Comparison of ENCODE assay signal across 17 mouse cellular contexts in the genomic region with DNA sequence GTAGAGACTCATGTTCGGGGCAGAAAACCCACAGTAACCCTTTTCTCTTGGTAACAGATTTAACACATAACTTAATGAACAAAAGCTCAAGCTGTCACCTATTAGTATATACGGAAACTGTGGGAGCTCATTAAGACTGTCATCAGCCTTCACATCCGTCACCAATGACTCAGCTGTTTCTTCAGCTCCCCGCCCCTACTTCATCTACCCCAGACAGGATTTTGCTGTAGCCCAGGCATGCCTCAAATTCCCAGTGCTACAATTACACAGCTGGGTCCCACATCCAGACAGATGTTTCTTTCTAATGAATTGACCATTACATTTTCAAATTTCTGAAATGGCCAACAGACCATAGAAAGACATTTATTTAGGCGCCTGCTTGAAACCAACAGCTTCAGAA. TPM values are rescaled to one million over a fixed set of nuclear protein-coding genes. Genes with fewer than 3 reads are reported as not detected.
DNase-seq lines count a peak whose midpoint lies in the region; ATAC-seq and TF ChIP-seq lines count a peak whose summit lies in the region.
"Had no signal": no experiment of that assay in that cellular context is flagged by ENCODE, and none has a peak within 500 bp of the region (broad histone marks: within the 10 kb centered on the region; RNA-seq: fewer than 3 reads in every experiment).

No protein-coding gene starts in this region.

- no peak for ATAC-seq in neural tube, embryonic 11.5 days (ENCODE audit: insufficient read depth, low FRiP score, low TSS enrichment)
- peak; percentile 68; the same call in 1 of the 2 replicates for ATAC-seq in liver, embryonic 11.5 days (replicated peaks; ENCODE audit: low FRiP score)
- no peak for ATAC-seq in intestine, embryonic 15.5 days

- H3K4me3 ChIP-seq in neural tube, embryonic 11.5 days (ENCODE audit: low read depth, low read length): no peak overlapping the region
- H3K4me3 ChIP-seq in liver, embryonic 11.5 days (ENCODE audit: low read depth, low read length): no peak overlapping the region
- no peak overlapping the region for H3K4me3 ChIP-seq in layer of hippocampus, adult 2 months
- no peak overlapping the region for H3K4me3 ChIP-seq in intestine, embryonic 15.5 days (replicated peaks)
- H3K4me3 ChIP-seq: left cerebral cortex, adult 2 months; limb, embryonic 15.5 days had no signal

- H3K9me3 ChIP-seq in neural tube, embryonic 11.5 days (ENCODE audit: control insufficient read depth, low read length): no peaks in the 10 kb centered on the region
- H3K9me3 ChIP-seq in liver, embryonic 11.5 days (ENCODE audit: control insufficient read depth, low read length): no peaks in the 10 kb centered on the region
- no peaks in the 10 kb centered on the region for H3K9me3 ChIP-seq in intestine, embryonic 15.5 days
- H3K9me3 ChIP-seq: limb, embryonic 15.5 days had no signal

- H3K4me2 ChIP-seq in neural tube, embryonic 11.5 days (ENCODE audit: low read depth): no peak overlapping the region
- H3K4me2 ChIP-seq in liver, embryonic 11.5 days: no peak overlapping the region
- no peak overlapping the region for H3K4me2 ChIP-seq in intestine, embryonic 15.5 days (replicated peaks)
- H3K4me2 ChIP-seq: heart, embryonic 11.5 days; limb, embryonic 15.5 days had no signal

- no peak for TF ChIP-seq CTCF in layer of hippocampus, adult 2 months (conservative IDR thresholded peaks at IDR 0.05)

- H3K36me3 ChIP-seq in neural tube, embryonic 11.5 days (ENCODE audit: control insufficient read depth, insufficient read depth, low read length): peaks cover 27% of the 10 kb centered on the region
- H3K36me3 ChIP-seq in liver, embryonic 11.5 days (ENCODE audit: control insufficient read depth, insufficient read depth, low read length): peaks cover 50% of the 10 kb centered on the region
- peaks cover 32% of the 10 kb centered on the region for H3K36me3 ChIP-seq in intestine, embryonic 15.5 days

- H3K9ac ChIP-seq in neural tube, embryonic 11.5 days (ENCODE audit: low read length): no peak overlapping the region
- no peak overlapping the region for H3K9ac ChIP-seq in liver, embryonic 11.5 days (ENCODE audit: low read depth, low read length)
- no peak overlapping the region for H3K9ac ChIP-seq in intestine, embryonic 15.5 days
- H3K9ac ChIP-seq: limb, embryonic 15.5 days had no signal

- WGBS in neural tube, embryonic 11.5 days: 73% methylated on average over 5 of the region's 5 CpGs
- WGBS in liver, embryonic 11.5 days: 74% methylated on average over 5 of the region's 5 CpGs
- 85% methylated on average over 5 of the region's 5 CpGs for WGBS in intestine, embryonic 15.5 days

- H3K27ac ChIP-seq in neural tube, embryonic 11.5 days (ENCODE audit: low read depth, low read length): no peak overlapping the region
- no peak overlapping the region for H3K27ac ChIP-seq in liver, embryonic 11.5 days (ENCODE audit: low read depth, low read length)
- H3K27ac ChIP-seq in layer of hippocampus, adult 2 months: no peak overlapping the region
- H3K27ac ChIP-seq in intestine, embryonic 15.5 days: no peak overlapping the region
- H3K27ac ChIP-seq: left cerebral cortex, adult 2 months; limb, embryonic 15.5 days; macrophage had no signal

- H3K4me1 ChIP-seq in neural tube, embryonic 11.5 days (ENCODE audit: control insufficient read depth, insufficient read depth, low read length): no peaks in the 10 kb centered on the region
- H3K4me1 ChIP-seq in liver, embryonic 11.5 days (replicated peaks; ENCODE audit: control insufficient read depth, insufficient read depth, low read length): 0 out of 2 replicates have a peak, but pooled peaks cover 6% of the 10 kb centered on the region
- no peaks in the 10 kb centered on the region for H3K4me1 ChIP-seq in intestine, embryonic 15.5 days (replicated peaks)

- DNase-seq in neural tube, embryonic 11.5 days (ENCODE audit: low spot score): peak; percentile 32
- no peak for DNase-seq in neural tube, embryonic 10.5 days (ENCODE audit: extremely low spot score, low spot score)
- peak; percentile 62 for DNase-seq in ZHBTc4 (ENCODE audit: low read depth, low spot score)
- DNase-seq in liver, embryonic 11.5 days (ENCODE audit: low spot score): no peak
- no peak for DNase-seq in layer of hippocampus, adult 2 months (ENCODE audit: low spot score in 2 of 2)
- DNase-seq in adrenal gland, postnatal 14 days: no peak
- no peak for DNase-seq in layer of hippocampus, adult 8-10 months (ENCODE audit: low spot score in 2 of 2)
- DNase-seq: adrenal gland, adult 2 months; kidney, adult 18-20 months; right cerebral cortex, postnatal 25 days had no signal

- H3K27me3 ChIP-seq in neural tube, embryonic 11.5 days (ENCODE audit: control insufficient read depth, insufficient read depth, low read length): no peaks in the 10 kb centered on the region
- H3K27me3 ChIP-seq in liver, embryonic 11.5 days (replicated peaks; ENCODE audit: control insufficient read depth, insufficient read depth, low read length): no peaks in the 10 kb centered on the region
- H3K27me3 ChIP-seq in intestine, embryonic 15.5 days (replicated peaks): no peaks in the 10 kb centered on the region
- H3K27me3 ChIP-seq: limb, embryonic 15.5 days had no signal

RNA-seq across cellular contexts. Expression of a gene that starts 8.0 kb away (rescaled TPM):
- polyA plus RNA-seq in neural tube, embryonic 11.5 days (2014; fragmentation: Nextera tagmentation; extraction: Ambion mirVana): 142 and 143 TPM in 2 replicates
- polyA plus RNA-seq in liver, embryonic 11.5 days (2014; fragmentation: Nextera tagmentation; extraction: Ambion mirVana): 92.6 and 94.2 TPM in 2 replicates
- total RNA-seq in layer of hippocampus, adult 2 months (2021): 10 to 100 TPM; 62.2 to 62.5 TPM
- 72.5 and 85.8 TPM in 2 replicates for total RNA-seq in adrenal gland, postnatal 14 days (2021)
- 10 to 100 TPM; 54.1 to 60.0 (median 57.2) TPM for total RNA-seq in layer of hippocampus, adult 8-10 months (2022)
- polyA plus RNA-seq in intestine, embryonic 15.5 days (2015; fragmentation: Nextera tagmentation; extraction: Ambion mirVana): 81.4 and 86.7 TPM in 2 replicates

RNA-seq across cellular contexts. Expression of a gene that starts 33.9 kb away (rescaled TPM):
- not detected in 2 replicates for polyA plus RNA-seq in neural tube, embryonic 11.5 days (2014; fragmentation: Nextera tagmentation; extraction: Ambion mirVana)
- polyA plus RNA-seq in liver, embryonic 11.5 days (2014; fragmentation: Nextera tagmentation; extraction: Ambion mirVana): not detected in 2 replicates
- total RNA-seq in layer of hippocampus, adult 2 months (2021): not detected
- total RNA-seq in adrenal gland, postnatal 14 days (2021): not detected in 2 replicates
- not detected for total RNA-seq in layer of hippocampus, adult 8-10 months (2022)
- not detected in 2 replicates for polyA plus RNA-seq in intestine, embryonic 15.5 days (2015; fragmentation: Nextera tagmentation; extraction: Ambion mirVana)
- total RNA-seq: adrenal gland, adult 2 months; left cerebral cortex, adult 2 months had no signal
- polyA plus RNA-seq: adrenal gland, adult 2 months; heart, embryonic 11.5 days; hindbrain, embryonic 11.5 days; large intestine, adult 2 months; limb, embryonic 15.5 days; macrophage had no signal

RNA-seq across cellular contexts. Expression of a gene that starts 43.5 kb away (rescaled TPM):
- polyA plus RNA-seq in neural tube, embryonic 11.5 days (2014; fragmentation: Nextera tagmentation; extraction: Ambion mirVana): 0.45 TPM in 1 of 2 replicates, not detected in the other
- polyA plus RNA-seq in liver, embryonic 11.5 days (2014; fragmentation: Nextera tagmentation; extraction: Ambion mirVana): not detected in 2 replicates
- not detected for total RNA-seq in layer of hippocampus, adult 2 months (2021)
- not detected in 2 replicates for total RNA-seq in adrenal gland, postnatal 14 days (2021)
- total RNA-seq in layer of hippocampus, adult 8-10 months (2022): not detected
- 0.23 TPM in 1 of 2 replicates, not detected in the other for polyA plus RNA-seq in intestine, embryonic 15.5 days (2015; fragmentation: Nextera tagmentation; extraction: Ambion mirVana)
- total RNA-seq: adrenal gland, adult 2 months; left cerebral cortex, adult 2 months had no signal
- polyA plus RNA-seq: adrenal gland, adult 2 months; heart, embryonic 11.5 days; hindbrain, embryonic 11.5 days; large intestine, adult 2 months; macrophage had no signal

RNA-seq across cellular contexts. Expression of a gene that starts 44.7 kb away (rescaled TPM):
- 62.2 and 65.6 TPM in 2 replicates for polyA plus RNA-seq in neural tube, embryonic 11.5 days (2014; fragmentation: Nextera tagmentation; extraction: Ambion mirVana)
- 56.0 and 56.3 TPM in 2 replicates for polyA plus RNA-seq in liver, embryonic 11.5 days (2014; fragmentation: Nextera tagmentation; extraction: Ambion mirVana)
- 10 to 100 TPM; 43.8 to 48.3 TPM for total RNA-seq in layer of hippocampus, adult 2 months (2021)
- 57.0 and 57.3 TPM in 2 replicates for total RNA-seq in adrenal gland, postnatal 14 days (2021)
- 10 to 100 TPM; 37.3 to 43.8 (median 42.7) TPM for total RNA-seq in layer of hippocampus, adult 8-10 months (2022)
- 42.4 and 44.9 TPM in 2 replicates for polyA plus RNA-seq in intestine, embryonic 15.5 days (2015; fragmentation: Nextera tagmentation; extraction: Ambion mirVana)

RNA-seq across cellular contexts. Expression of a gene that starts 44.7 kb away (rescaled TPM):
- not detected in 2 replicates for polyA plus RNA-seq in neural tube, embryonic 11.5 days (2014; fragmentation: Nextera tagmentation; extraction: Ambion mirVana)
- 0.55 TPM in 1 of 2 replicates, not detected in the other for polyA plus RNA-seq in liver, embryonic 11.5 days (2014; fragmentation: Nextera tagmentation; extraction: Ambion mirVana)
- not detected for total RNA-seq in layer of hippocampus, adult 2 months (2021)
- 1.1 TPM in 1 of 2 replicates, not detected in the other for total RNA-seq in adrenal gland, postnatal 14 days (2021)
- total RNA-seq in layer of hippocampus, adult 8-10 months (2022): not detected
- polyA plus RNA-seq in intestine, embryonic 15.5 days (2015; fragmentation: Nextera tagmentation; extraction: Ambion mirVana): 0.77 TPM in 1 of 2 replicates, not detected in the other
- total RNA-seq: left cerebral cortex, adult 2 months had no signal
- polyA plus RNA-seq: hindbrain, embryonic 11.5 days; limb, embryonic 15.5 days; macrophage had no signal

Comparison
In these comparisons a context has a peak if more than half of its experiments do, and no peak if none do; other contexts are left out.
1. DNase-seq: peak in neural tube, embryonic 11.5 days (single experiment) and ZHBTc4 (single experiment); none in neural tube, embryonic 10.5 days (single experiment), liver, embryonic 11.5 days (single experiment), layer of hippocampus, adult 2 months (0 of 2), adrenal gland, postnatal 14 days (single experiment) and layer of hippocampus, adult 8-10 months (0 of 2).